9 mouse cellular contexts compared by ENCODE assay signal in genomic region chr7:139582595-139582994, GRCm38 (mm10). TPM values are rescaled to one million over a fixed set of nuclear protein-coding genes. Genes with fewer than 3 reads are reported as not detected.
A peak's percentile ranks its signal among the peaks of the same experiment; 100 is the strongest.
DNase-seq lines count a peak whose midpoint lies in the region; ATAC-seq lines count a peak whose summit lies in the region.
"Had no signal": no experiment of that assay in that cellular context is flagged by ENCODE, and none has a peak within 500 bp of the region (broad histone marks: within the 10 kb centered on the region; RNA-seq: fewer than 3 reads in every experiment).

Nkx6-2 (minus strand) TSS chr7:139582797.

- DNase-seq in ovary, postnatal 36 days (ENCODE audit: low spot score): peak; percentile 59
- DNase-seq in ovary, postnatal 14 days (ENCODE audit: low spot score): no peak
- DNase-seq in layer of hippocampus, postnatal 10 days (ENCODE audit: low spot score in 2 of 2): peak; percentile 16 to 30
- DNase-seq in mesoderm, embryonic 11.5 days (ENCODE audit: low read depth, low spot score): peak; percentile 79

- no peaks in the 10 kb centered on the region for H3K9me3 ChIP-seq in embryonic facial prominence, embryonic 12.5 days
- H3K9me3 ChIP-seq in heart, embryonic 15.5 days (replicated peaks): no peaks in the 10 kb centered on the region

- H3K9ac ChIP-seq in embryonic facial prominence, embryonic 12.5 days: no peak within 1 kb of the TSS
- H3K9ac ChIP-seq in heart, embryonic 15.5 days: peak within 1 kb of the TSS; percentile 27; the same call in 1 of the 2 replicates
- H3K9ac ChIP-seq: liver, embryonic 14.5 days had no signal

- H3K4me2 ChIP-seq in embryonic facial prominence, embryonic 12.5 days (replicated peaks): peak within 1 kb of the TSS; percentile 53
- peak within 1 kb of the TSS; percentile 75 for H3K4me2 ChIP-seq in heart, embryonic 15.5 days

- H3K4me3 ChIP-seq in embryonic facial prominence, embryonic 12.5 days: peak within 1 kb of the TSS; percentile 33
- peak within 1 kb of the TSS; percentile 51 for H3K4me3 ChIP-seq in heart, embryonic 15.5 days

- 0 out of 2 replicates have a peak, but pooled peaks cover 9% of the 10 kb centered on the region for H3K36me3 ChIP-seq in embryonic facial prominence, embryonic 12.5 days
- H3K36me3 ChIP-seq in heart, embryonic 15.5 days: peaks cover 21% of the 10 kb centered on the region

- H3K4me1 ChIP-seq in embryonic facial prominence, embryonic 12.5 days: peaks cover 27% of the 10 kb centered on the region
- peaks cover 41% of the 10 kb centered on the region for H3K4me1 ChIP-seq in heart, embryonic 15.5 days (replicated peaks)

- peaks cover 99% of the 10 kb centered on the region for H3K27me3 ChIP-seq in embryonic facial prominence, embryonic 12.5 days
- peaks cover 98% of the 10 kb centered on the region for H3K27me3 ChIP-seq in heart, embryonic 15.5 days

- WGBS in embryonic facial prominence, embryonic 12.5 days: 2% methylated on average over 56 of the region's 56 CpGs
- under 1% methylated on average over 56 of the region's 56 CpGs for WGBS in heart, embryonic 15.5 days

- no peak within 1 kb of the TSS for H3K27ac ChIP-seq in embryonic facial prominence, embryonic 12.5 days
- no peak within 1 kb of the TSS for H3K27ac ChIP-seq in heart, embryonic 15.5 days
- H3K27ac ChIP-seq: liver, embryonic 14.5 days had no signal

- ATAC-seq in embryonic facial prominence, embryonic 12.5 days (ENCODE audit: insufficient number of reproducible peaks, insufficient read depth, low FRiP score, low TSS enrichment): 0 out of 2 replicates have a peak, but pooled peaks have one; percentile 58
- no peak for ATAC-seq in heart, embryonic 15.5 days (replicated peaks; ENCODE audit: insufficient number of reproducible peaks, insufficient read depth, low FRiP score, low read depth)
- no peak for ATAC-seq in erythroblast, adult 5-6 weeks (replicated peaks; ENCODE audit: low FRiP score, poor library complexity, severe bottlenecking)
- no peak for ATAC-seq in monocyte, adult 5-6 weeks (replicated peaks; ENCODE audit: insufficient number of reproducible peaks, low FRiP score, low TSS enrichment, poor library complexity, severe bottlenecking)

RNA-seq across cellular contexts. Expression of gene Nkx6-2, which starts in this region (rescaled TPM):
- 0.77 and 1.5 TPM in 2 replicates for polyA plus RNA-seq in embryonic facial prominence, embryonic 12.5 days (2016; fragmentation: Nextera tagmentation; extraction: Ambion mirVana)
- polyA plus RNA-seq in heart, embryonic 15.5 days (2015; fragmentation: Nextera tagmentation; extraction: Ambion mirVana): 0.16 and 0.48 TPM in 2 replicates
- total RNA-seq in layer of hippocampus, postnatal 10 days (2021): under 1 TPM; 0.29 to 0.37 TPM
- total RNA-seq in erythroblast, adult 5-6 weeks (2015; ENCODE audit: low replicate concordance): not detected in 2 replicates
- total RNA-seq in erythroblast, adult 5-6 weeks (2017; ENCODE audit: low replicate concordance): not detected in 2 replicates
- total RNA-seq in monocyte, adult 5-6 weeks (2017): not detected in 3 replicates
- polyA plus RNA-seq: liver, embryonic 14.5 days had no signal

Comparison
In these comparisons a context has a peak if more than half of its experiments do, and no peak if none do; other contexts are left out.
1. Peak in DNase-seq in layer of hippocampus, postnatal 10 days; RNA of the gene not detected or under 1 TPM.